Mouse (Mus musculus): ENCODE measurements at regions not wholly inside any gene's neighbourhood (a gene's known extent, or its start where the extent isn't known, plus 50 kb on each side); places are given as distances from the start of the nearest gene placed in this dataset.

- no peak overlapping the region for H3K27ac ChIP-seq
- no peak for TF ChIP-seq CTCF (conservative IDR thresholded peaks at IDR 0.05)
- no peak overlapping the region for H3K4me3 ChIP-seq
- DNase-seq (ENCODE audit: low spot score in 2 of 2): no peak
These were observed 68.8 kb upstream of the Jak1 start for GRCm38 (mm10) chr4:101333868-101334267.

DNA sequence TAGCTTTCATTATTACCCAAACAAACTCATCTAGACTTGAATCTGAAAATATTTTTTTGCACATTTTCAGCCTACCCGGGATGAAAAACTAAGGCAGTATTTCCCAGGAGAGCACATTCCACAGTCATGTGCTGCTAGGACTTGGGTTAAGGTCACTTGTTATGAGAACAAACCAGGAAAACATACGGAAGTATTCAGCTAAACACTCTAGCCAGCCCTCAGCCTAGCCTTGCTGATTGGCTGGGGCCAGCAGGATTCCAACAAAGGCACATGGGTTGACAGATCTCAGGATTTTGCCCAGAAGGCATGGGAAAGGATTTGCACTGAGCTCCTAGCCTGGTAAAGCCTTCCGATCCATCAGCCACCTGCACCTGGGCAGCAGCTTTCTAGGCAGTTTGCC, 68.0 kb upstream of the Jak1 start:
- TF ChIP-seq CTCF (conservative IDR thresholded peaks at IDR 0.05): no peak
- no peak for DNase-seq (ENCODE audit: low spot score in 2 of 2)
- H3K4me3 ChIP-seq: no peak overlapping the region
- H3K27ac ChIP-seq: no peak overlapping the region

GRCm38 (mm10) chr4:101331231-101331630, 66.1 kb upstream of the Jak1 start:
- Histone ChIP-seq H3K27ac (no peak overlapping the region), H3K4me3 (no peak overlapping the region)
- DNase-seq (ENCODE audit: low spot score in 2 of 2): no peak
- TF ChIP-seq CTCF (conservative IDR thresholded peaks at IDR 0.05): no peak

- H3K27ac ChIP-seq: no peak overlapping the region
- DNase-seq (ENCODE audit: low spot score in 2 of 2): no peak
- no peak overlapping the region for H3K4me3 ChIP-seq
- no peak for TF ChIP-seq CTCF (conservative IDR thresholded peaks at IDR 0.05)
These were observed 64.0 kb upstream of the Jak1 start for GRCm38 (mm10) chr4:101329060-101329459.

DNA sequence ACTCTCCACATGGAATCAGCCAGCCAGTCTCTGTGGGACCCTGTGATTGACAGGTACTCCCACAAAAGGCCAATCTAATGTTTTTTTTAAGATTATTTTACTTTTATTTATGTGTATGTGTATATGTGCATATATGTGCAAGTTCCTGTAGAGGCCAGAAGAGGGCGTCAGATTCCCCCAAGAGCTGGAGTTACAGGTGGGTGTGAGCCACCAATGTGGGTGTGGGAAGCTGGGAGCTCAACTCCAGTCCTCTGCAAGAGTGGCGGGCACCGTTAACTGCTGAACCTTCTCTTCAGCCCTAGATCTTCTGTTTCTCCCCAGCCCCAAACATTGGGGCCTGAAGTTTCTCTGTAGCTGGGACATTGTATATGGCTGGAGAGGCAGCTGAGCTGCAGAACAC, 61.0 kb upstream of the Jak1 start:
- no peak overlapping the region for H3K4me3 ChIP-seq
- no peak overlapping the region for H3K27ac ChIP-seq
- no peak for DNase-seq (ENCODE audit: low spot score in 2 of 2)
- TF ChIP-seq CTCF (conservative IDR thresholded peaks at IDR 0.05): peak; percentile 33

DNA sequence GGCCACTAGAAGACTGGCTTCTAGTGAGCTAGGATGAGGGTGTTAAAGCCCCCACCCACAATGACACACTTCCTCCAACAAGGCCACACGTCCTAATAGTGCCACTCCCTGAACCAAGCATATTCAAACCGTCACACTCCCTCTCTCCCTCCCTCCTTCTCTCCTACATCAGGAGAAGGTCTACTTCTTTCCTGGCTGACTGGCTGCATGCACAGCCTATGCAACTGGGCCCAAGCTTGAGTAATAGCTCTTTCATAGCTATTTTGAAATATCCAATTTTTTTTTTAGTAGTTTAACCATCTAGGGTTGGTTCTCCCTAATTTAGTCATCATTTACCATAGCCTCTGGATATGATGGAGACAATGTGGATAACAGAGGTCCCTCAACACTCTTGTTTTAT, 56.6 kb upstream of the Jak1 start:
- DNase-seq (ENCODE audit: low spot score in 2 of 2): no peak
- no peak overlapping the region for H3K4me3 ChIP-seq
- TF ChIP-seq CTCF (conservative IDR thresholded peaks at IDR 0.05): no peak
- no peak overlapping the region for H3K27ac ChIP-seq

- peak in 1 of 2 experiments; percentile 23 for DNase-seq (ENCODE audit: low spot score in 2 of 2)
- peak; percentile 79 for TF ChIP-seq CTCF (conservative IDR thresholded peaks at IDR 0.05)
- H3K27ac ChIP-seq: no peak overlapping the region
These were observed 55.5 kb upstream of the Jak1 start for GRCm38 (mm10) chr4:101320587-101320986.

GRCm38 (mm10) chr4:101319681-101320220, 54.7 kb upstream of the Jak1 start:
- TF ChIP-seq CTCF (conservative IDR thresholded peaks at IDR 0.05): no peak
- no peak overlapping the region for H3K4me3 ChIP-seq
- no peak for DNase-seq (ENCODE audit: low spot score in 2 of 2)
- H3K27ac ChIP-seq: no peak overlapping the region

More at GRCm38 (mm10) chr4:101320587-101320986, 55.5 kb upstream of the Jak1 start:
- no peak overlapping the region for H3K4me3 ChIP-seq

DNA sequence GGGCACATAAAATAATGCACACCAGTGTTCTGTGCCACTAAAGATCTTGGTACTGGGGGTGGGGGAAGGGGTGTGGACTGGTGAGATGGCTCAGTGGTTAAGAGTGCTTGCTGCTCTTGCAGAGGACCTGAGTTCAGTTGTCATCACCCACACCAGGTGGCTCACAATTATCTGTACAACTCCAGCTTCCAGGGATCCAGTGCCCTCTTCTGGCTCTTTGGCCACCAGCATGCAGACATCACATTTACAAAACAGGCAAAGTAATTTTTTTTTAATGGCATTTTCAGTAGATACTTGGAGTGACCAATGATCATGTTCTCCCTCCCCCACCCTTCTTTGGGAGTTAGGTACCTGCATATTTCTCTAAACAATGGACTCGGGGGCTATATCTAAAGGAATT, 53.8 kb upstream of the Jak1 start:
- peak; percentile 49 for TF ChIP-seq CTCF (conservative IDR thresholded peaks at IDR 0.05)
- no peak for DNase-seq (ENCODE audit: low spot score in 2 of 2)
- H3K27ac ChIP-seq: no peak overlapping the region
- H3K4me3 ChIP-seq: no peak overlapping the region

- Histone ChIP-seq H3K27ac (no peak overlapping the region), H3K4me3 (no peak overlapping the region)
- TF ChIP-seq CTCF (conservative IDR thresholded peaks at IDR 0.05): no peak
- DNase-seq (ENCODE audit: low spot score in 2 of 2): no peak
These were observed 51.0 kb upstream of the Jak1 start for GRCm38 (mm10) chr4:101316061-101316460.

Small RNA genes in the stretch of these regions (microRNA-seq; reads per million reads assigned to microRNA genes)
- gene Mir101a: 342 to 552 reads per million in 2 experiments
